Mouse (Mus musculus) T-cell, adult 2 months (primary cell): ENCODE results near the gene Pkp4.
"Not testable (repeated sequence)": the region's sequence is repeated elsewhere in the genome, so short reads cannot be mapped to it uniquely, and the experiment has no call there.

Source experiments
- DNase-seq: peaks from one replicate; pipeline ENCODE4 v3.0.0; 2022; ENCODE audit warnings: low spot score

Gene Pkp4

DNA sequence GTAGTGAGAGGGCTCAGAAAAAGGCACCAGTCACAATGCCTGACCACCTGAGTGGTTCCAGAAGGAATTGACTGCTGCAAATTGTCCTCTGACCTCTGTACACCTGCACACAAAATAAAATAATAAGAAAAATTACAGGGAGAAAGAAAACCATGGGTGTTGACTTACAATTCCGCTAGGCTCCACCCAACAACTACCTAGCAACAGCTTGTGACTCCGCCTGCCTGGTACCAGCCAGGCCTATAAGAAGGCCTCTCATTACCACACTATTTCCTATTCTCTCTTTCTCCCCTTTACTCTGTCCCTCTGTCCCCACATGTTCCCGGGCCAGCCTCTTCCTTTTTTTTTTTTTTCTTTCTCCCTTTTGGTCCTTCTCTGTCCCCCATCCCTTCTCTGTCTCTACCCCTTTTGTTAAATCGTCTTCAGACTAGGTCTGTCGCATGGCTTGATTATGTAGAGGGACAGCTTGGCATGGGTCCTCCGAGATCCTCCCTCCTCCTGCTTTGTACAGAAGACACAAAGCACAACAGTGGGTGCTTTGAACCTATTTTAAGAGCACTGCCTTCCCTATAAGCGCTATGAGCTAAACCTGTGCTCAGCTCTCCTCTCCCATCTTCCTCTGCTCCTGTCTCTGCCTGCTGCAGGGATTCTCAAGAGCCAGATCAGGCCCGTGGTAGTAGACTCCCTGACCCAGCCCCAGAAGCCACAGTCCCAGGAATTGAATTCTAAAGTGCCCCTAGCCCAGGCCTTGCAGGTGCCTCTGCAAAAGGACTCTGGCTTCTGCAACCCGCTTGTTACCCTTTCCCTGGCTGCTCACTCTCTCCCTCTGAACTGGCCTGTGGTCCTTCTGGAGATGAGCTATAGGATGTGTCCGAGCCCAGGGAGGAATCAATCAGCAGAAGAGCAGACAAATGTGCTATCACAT, 223.5 kb downstream of the Pkp4 start:
- DNase-seq = no peak

DNA sequence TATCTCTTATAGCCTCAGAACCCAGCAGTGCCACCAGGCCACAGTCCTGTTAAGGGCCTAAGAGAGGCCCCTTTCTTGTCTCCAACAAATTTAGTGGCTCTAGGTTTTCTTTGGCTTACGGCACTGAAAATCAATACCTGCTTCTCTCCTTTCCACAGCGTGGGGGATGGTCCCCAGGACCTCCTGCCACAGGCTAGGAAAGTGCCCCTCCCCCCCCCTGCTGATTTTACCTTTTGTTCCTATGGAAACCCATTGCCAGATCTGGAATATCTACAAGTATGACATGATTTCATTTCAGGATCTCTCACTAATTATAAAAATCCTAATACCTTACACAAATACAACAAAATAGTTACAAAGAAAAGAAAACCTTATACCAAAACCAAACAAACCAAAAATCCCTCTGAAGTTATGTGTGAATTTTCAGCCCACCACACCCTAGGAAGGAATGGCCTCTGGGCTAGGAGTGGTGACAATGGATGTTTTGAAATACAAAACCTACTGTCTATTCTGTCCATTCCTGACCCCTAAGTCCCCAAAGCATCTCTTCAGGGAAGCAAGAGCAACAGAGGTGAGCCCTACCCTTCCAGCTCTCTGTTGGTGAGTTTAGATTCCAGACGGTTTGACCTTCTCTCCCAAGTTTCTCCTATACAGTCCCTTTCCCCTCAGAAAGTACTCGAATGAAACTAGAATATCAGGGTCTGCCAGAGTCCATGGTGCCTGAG, 224.7 kb downstream of the Pkp4 start:
- no peak for DNase-seq

DNA sequence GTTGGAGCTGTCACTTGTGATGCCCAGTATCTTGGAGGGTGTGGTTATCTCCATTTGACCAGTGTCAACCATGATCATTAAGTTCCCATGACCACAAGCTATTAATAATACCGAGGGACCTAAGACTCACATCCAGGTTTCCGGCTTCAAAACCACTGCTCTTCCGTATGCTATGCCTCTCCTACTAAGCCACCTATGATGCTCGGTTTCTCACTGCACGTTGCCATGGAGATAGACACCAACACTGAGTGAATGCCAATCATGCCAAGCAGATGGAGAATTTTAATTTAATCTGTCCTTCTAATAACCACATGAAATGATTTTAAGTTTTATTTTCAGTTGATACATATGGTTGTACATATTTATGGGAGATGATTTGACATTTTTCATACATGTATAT, 229.3 kb downstream of the Pkp4 start:
- no peak for DNase-seq

DNA sequence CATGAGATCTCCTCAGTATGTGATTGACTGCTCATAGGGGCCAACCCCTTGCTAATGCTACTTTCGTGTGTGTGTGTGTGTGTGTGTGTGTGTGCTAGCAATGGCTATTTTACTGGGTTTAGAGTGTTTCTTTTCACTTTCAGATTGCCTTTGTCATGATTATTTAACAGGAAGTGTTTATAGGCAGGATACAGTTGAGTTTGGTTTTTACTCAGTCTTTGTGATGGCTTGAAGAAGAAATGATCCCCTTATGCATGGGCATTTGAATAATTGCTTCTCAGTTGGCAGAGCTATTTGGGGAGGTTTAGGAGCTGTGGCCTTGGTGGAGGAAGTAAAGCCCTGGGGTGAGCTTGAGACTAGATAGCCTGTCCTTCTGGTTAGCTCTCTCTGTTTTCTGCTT, 232.5 kb downstream of the Pkp4 start:
- DNase-seq = no peak

DNA sequence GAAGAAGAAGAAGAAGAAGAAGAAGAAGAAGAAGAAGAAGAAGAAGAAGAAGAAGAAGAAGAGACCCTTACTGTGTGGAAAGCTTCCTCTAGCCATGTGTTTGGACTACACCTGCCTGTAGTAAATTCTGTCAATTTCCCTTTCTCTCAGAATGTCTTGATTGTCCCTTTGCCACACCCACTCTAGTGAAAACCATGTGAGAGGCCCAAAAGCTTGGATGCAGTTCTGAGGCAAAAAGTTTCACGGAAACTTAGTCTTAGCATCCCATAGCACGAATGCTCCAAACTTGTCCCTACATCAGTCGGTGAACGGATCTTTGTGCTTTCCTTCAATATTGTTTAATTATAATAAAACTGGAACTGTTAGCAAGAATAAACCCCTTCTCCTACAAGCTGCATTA, 234.0 kb downstream of the Pkp4 start:
- DNase-seq = no peak

DNA sequence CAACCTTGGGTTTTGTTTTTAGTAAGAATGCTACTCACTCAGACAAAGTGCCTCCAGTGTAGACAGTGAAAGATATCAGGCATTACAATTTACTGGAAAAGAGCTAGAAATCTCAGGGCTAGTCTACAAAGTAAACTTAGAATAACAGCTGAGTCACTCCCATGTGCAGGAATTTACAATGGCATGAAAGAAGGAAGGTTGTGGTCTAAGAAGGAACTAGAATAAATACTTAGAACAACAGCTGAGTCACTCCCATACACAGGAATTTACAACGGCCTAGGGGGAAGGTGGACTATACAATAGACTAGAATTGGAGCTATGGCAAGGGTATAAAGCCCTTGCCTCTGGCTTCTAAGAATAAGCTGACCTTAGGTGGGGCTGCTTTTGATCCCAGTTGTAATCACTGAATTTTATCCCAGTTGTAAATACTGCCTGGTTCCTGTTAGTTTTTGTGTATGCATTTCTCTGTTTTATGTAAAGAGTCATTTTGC, 234.6 kb downstream of the Pkp4 start:
- not testable (repeated sequence) for DNase-seq

DNA sequence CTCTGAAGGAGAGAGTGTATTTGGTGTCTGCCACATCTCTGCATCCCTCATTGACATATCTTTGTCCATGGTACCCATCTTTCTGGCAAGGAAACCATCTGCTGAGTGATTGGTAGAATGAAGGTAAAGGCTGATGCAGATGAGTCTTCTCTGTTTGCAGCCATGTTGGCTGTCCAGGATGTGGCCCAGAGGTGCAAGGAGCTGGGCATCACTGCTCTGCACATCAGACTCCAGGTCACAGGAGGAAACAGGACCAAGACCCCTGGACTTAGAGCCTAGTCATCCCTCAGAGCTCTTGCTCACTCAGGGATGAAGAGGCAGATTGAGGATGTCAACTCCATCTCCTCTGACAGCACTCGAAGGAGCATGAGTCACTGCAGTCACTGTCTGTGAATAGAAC, 235.9 kb downstream of the Pkp4 start:
- no peak for DNase-seq

DNA sequence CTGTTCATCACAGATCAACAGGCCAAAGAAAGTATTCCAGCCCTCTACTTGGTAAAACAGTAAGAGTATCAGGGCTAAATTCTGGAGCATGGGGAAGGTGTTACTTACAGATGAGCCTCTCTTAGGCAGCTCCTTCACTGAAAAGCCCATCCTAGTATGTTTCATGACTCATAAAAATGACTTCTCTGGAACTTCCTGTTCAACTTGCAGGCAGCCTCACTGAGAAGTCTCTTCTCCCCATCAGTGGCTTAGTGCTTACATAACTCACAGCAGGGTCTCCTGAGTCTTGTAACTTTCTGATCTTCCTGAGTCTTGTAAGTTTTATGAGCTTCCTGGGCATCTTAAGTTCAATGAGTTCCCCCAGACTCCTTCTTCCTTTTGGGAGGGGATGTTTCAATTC, 236.9 kb downstream of the Pkp4 start:
- no peak for DNase-seq

DNA sequence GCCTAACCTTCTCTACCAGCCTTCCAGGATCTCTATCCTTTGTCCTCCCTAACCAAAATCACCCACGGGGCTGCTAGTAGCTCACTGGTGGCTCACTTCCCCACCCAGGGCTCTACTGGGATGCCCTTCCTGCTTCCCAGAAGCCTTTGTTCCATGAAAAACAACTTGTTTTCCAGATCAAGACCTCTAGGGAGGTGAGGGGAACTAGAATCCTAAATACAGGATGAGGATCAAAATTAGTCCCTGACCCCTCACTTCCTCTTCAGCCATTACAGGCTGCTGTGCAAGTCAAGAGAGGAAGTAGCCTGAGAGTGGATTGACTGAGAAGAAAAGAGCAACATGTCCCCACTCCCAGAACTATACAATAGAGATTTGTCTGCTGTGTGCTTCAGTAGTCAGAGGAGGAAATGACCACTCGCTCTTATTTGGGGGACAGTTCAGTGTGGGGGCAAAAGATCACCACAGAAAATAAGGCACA, 240.3 kb downstream of the Pkp4 start:
- DNase-seq = no peak

DNA sequence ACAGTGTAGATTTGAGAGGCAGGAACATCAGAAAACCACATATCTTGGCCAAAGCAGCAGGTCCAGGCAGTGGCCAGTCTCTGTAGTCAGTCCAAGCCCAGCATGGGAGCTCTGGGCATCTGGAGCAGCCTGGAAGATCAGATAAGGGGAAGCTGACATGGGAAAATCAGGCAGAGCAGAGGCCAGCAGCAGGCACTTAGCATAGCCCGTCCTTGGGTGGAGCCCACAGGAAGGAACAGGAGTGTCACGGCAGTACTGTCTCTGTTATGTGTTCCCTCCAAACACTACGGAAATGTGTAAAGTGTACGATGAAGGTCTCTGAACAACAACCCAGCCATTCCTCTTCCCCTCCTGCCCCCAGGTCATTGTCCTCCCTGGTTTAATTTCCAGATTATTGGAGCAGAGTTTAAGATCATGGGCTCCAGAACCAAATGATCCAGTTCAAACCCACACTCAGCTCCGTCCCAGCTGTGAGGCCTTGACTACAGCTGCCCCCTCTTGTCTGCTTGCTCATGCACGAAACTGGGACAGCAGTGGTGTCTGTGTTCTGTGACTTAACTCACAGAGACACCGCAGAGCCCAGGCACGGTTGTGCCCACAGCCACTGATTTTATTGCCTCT, 241.3 kb downstream of the Pkp4 start:
- DNase-seq = no peak

DNA sequence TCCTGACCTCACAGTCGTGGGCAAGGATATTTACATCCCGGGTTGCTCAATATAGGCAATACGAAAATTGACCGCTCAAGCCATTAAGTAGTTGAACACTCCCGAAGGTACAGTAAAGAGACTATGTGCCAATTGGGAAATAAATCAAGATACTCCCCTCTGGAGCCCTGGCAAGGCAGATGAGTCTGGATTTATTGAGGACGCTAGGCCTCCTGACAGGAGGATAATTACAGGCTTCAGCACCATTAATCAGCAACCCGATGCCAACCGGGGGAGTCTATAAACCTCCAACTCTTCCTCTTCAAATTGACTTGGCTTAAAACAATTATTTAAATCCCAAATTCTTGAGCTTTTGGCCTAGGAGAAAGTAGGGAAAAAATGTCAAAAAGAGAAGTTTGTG, 243.4 kb downstream of the Pkp4 start:
- no peak for DNase-seq
